In genomic region chr4:141874111-141874600, GRCm38 (mm10) we compare ENCODE assay signal across 8 mouse cellular contexts. TPM values are rescaled to one million over a fixed set of nuclear protein-coding genes. Genes with fewer than 3 reads are reported as not detected.
A peak's percentile ranks its signal among the peaks of the same experiment; 100 is the strongest.
DNase-seq lines count a peak whose midpoint lies in the region; ATAC-seq and TF ChIP-seq lines count a peak whose summit lies in the region.

No protein-coding gene starts in this region.

- ATAC-seq in heart, embryonic 15.5 days (replicated peaks; ENCODE audit: insufficient number of reproducible peaks, insufficient read depth, low FRiP score, low read depth): 0 out of 2 replicates have a peak, but pooled peaks have one; percentile 4
- ATAC-seq in heart, embryonic 16.5 days (replicated peaks; ENCODE audit: extremely low read depth, insufficient read depth, low FRiP score): peak; percentile 11; the same call in 1 of the 2 replicates
- ATAC-seq in liver, postnatal 0 days: peak; percentile 4; the same call in 1 of the 2 replicates

- DNase-seq in heart, postnatal 25 days (ENCODE audit: low spot score): no peak
- no peak for DNase-seq in ES-E14 (ENCODE audit: low read depth, low spot score)
- no peak for DNase-seq in liver, postnatal 0 days
- DNase-seq in adrenal gland, adult (ENCODE audit: inconsistent age in 2 of 2, low spot score in 1 of 2): no peak
- no peak for DNase-seq in gastrocnemius, postnatal 14 days
- DNase-seq in adrenal gland, postnatal 10 days: no peak

- WGBS in heart, embryonic 15.5 days: under 1% methylated on average over 19 of the region's 19 CpGs
- WGBS in heart, embryonic 16.5 days: under 1% methylated on average over 19 of the region's 19 CpGs
- under 1% methylated on average over 19 of the region's 19 CpGs for WGBS in liver, postnatal 0 days (ENCODE audit: insufficient replicate concordance)

- in situ Hi-C loops in ES-E14 (cut with MboI; ENCODE audit: low sequenced_read_pairs in 2 of 2, unreplicated experiment in 2 of 2): no loop called here

- TF ChIP-seq CTCF in liver, postnatal 0 days (IDR thresholded peaks at IDR 0.05; ENCODE audit: low read depth): no peak

- H3K27ac ChIP-seq in heart, embryonic 15.5 days: peak overlapping the region; percentile 71
- no peak overlapping the region for H3K27ac ChIP-seq in ES-E14 (ENCODE audit: insufficient read depth, low read depth, low read length, poor library complexity, severe bottlenecking)
- peak overlapping the region; percentile 58 for H3K27ac ChIP-seq in heart, embryonic 16.5 days (ENCODE audit: low read length)
- H3K27ac ChIP-seq in liver, postnatal 0 days (ENCODE audit: low read depth): peak overlapping the region; percentile 55; the same call in 1 of the 2 replicates

- no peaks in the 10 kb centered on the region for H3K27me3 ChIP-seq in heart, embryonic 15.5 days
- no peaks in the 10 kb centered on the region for H3K27me3 ChIP-seq in heart, embryonic 16.5 days (ENCODE audit: control insufficient read depth, insufficient read depth, low read length)
- peaks cover 16% of the 10 kb centered on the region for H3K27me3 ChIP-seq in liver, postnatal 0 days (ENCODE audit: insufficient read depth, low read length)

- H3K36me3 ChIP-seq in heart, embryonic 15.5 days: no peaks in the 10 kb centered on the region
- H3K36me3 ChIP-seq in ES-E14 (ENCODE audit: control insufficient read depth, insufficient read depth, low read length, poor library complexity, severe bottlenecking): no peaks in the 10 kb centered on the region
- peaks cover 5% of the 10 kb centered on the region; the same call in 1 of the 2 replicates for H3K36me3 ChIP-seq in heart, embryonic 16.5 days (ENCODE audit: control insufficient read depth, insufficient read depth)
- peaks cover 9% of the 10 kb centered on the region for H3K36me3 ChIP-seq in liver, postnatal 0 days (replicated peaks; ENCODE audit: insufficient read depth, low read length)

- H3K4me2 ChIP-seq in heart, embryonic 15.5 days: peak overlapping the region; percentile 98
- peak overlapping the region; percentile 100 for H3K4me2 ChIP-seq in heart, embryonic 16.5 days (ENCODE audit: low read depth, low read length)
- peak overlapping the region; percentile 92 for H3K4me2 ChIP-seq in liver, postnatal 0 days (ENCODE audit: low read depth, low read length)

- peak overlapping the region; percentile 93 for H3K9ac ChIP-seq in heart, embryonic 15.5 days
- peak overlapping the region; percentile 81 for H3K9ac ChIP-seq in ES-E14 (ENCODE audit: insufficient read depth, low read depth, low read length, poor library complexity, severe bottlenecking)
- H3K9ac ChIP-seq in heart, embryonic 16.5 days (ENCODE audit: low read length): peak overlapping the region; percentile 82
- H3K9ac ChIP-seq in liver, postnatal 0 days (replicated peaks): peak overlapping the region; percentile 80

- no peak for TF ChIP-seq EP300 in liver, postnatal 0 days (IDR thresholded peaks at IDR 0.05; ENCODE audit: low read depth)

- intact Hi-C loops in heart, postnatal 25 days (cut with DNase I): loop anchor here (5.0 kb wide), 1 partner anchor 43 kb away; no protein-coding TSS in a partner anchor
- intact Hi-C loops in gastrocnemius, postnatal 14 days (cut with DNase I; ENCODE audit: low total_unique reads): no loop called here

- H3K9me3 ChIP-seq in heart, embryonic 15.5 days (replicated peaks): no peaks in the 10 kb centered on the region
- no peaks in the 10 kb centered on the region for H3K9me3 ChIP-seq in ES-E14 (ENCODE audit: control insufficient read depth, insufficient read depth, low read depth, low read length)
- no peaks in the 10 kb centered on the region for H3K9me3 ChIP-seq in heart, embryonic 16.5 days (replicated peaks; ENCODE audit: control insufficient read depth, low read length)
- no peaks in the 10 kb centered on the region for H3K9me3 ChIP-seq in liver, postnatal 0 days (ENCODE audit: low read length)

- H3K4me3 ChIP-seq in heart, embryonic 15.5 days: peak overlapping the region; percentile 89
- H3K4me3 ChIP-seq in ES-E14 (ENCODE audit: insufficient read depth in 1 of 2, low read depth in 1 of 2, low read length in 2 of 2, poor library complexity in 1 of 2, severe bottlenecking in 1 of 2): peak overlapping the region; percentile 75 to 95
- H3K4me3 ChIP-seq in heart, embryonic 16.5 days (ENCODE audit: low read length): peak overlapping the region; percentile 80
- peak overlapping the region; percentile 77 for H3K4me3 ChIP-seq in liver, postnatal 0 days (ENCODE audit: low read depth, low read length)

- peaks cover 63% of the 10 kb centered on the region for H3K4me1 ChIP-seq in heart, embryonic 15.5 days (replicated peaks)
- peaks cover 1 to 16% of the 10 kb centered on the region in 2 experiments; a peak in 1 of 4 replicates for H3K4me1 ChIP-seq in ES-E14 (ENCODE audit: control insufficient read depth in 2 of 2, insufficient read depth in 2 of 2, low read length in 2 of 2, poor library complexity in 1 of 2)
- peaks cover 48% of the 10 kb centered on the region for H3K4me1 ChIP-seq in heart, embryonic 16.5 days (ENCODE audit: control insufficient read depth, insufficient read depth, low read length)
- peaks cover 48% of the 10 kb centered on the region for H3K4me1 ChIP-seq in liver, postnatal 0 days (ENCODE audit: insufficient read depth)

TF ChIP-seq in ES-E14, 5 proteins besides CTCF, POLR2A, EP300 and RAD21:
- TF ChIP-seq HCFC1 (IDR thresholded peaks at IDR 0.05; ENCODE audit: borderline replicate concordance, insufficient read depth, low read length): no peak
- TF ChIP-seq ZC3H11A (IDR thresholded peaks at IDR 0.05; ENCODE audit: borderline replicate concordance, low read depth, low read length): no peak
- TF ChIP-seq CHD2 (IDR thresholded peaks at IDR 0.05; ENCODE audit: low read depth, low read length): no peak
- no peak for TF ChIP-seq ZNF384 (IDR thresholded peaks at IDR 0.05; ENCODE audit: low read depth, low read length)
- TF ChIP-seq MAFK (IDR thresholded peaks at IDR 0.05; ENCODE audit: insufficient read depth, low read depth, low read length): no peak

RNA-seq across cellular contexts. Expression of gene Efhd2, which starts 0.6 kb away (rescaled TPM):
- 62.0 and 79.3 TPM in 2 replicates for polyA plus RNA-seq in heart, embryonic 15.5 days (2015; fragmentation: Nextera tagmentation; extraction: Ambion mirVana)
- total RNA-seq in heart, postnatal 25 days (2021): 10 to 100 TPM; 16.4 to 21.6 TPM
- 6.2 and 9.2 TPM in 2 replicates for total RNA-seq in ES-E14 (2012; rRNA removed)
- polyA plus RNA-seq in heart, embryonic 16.5 days (2015; fragmentation: Nextera tagmentation; extraction: Ambion mirVana): 79.2 and 80.4 TPM in 2 replicates
- 37.1 and 39.9 TPM in 2 replicates for polyA plus RNA-seq in liver, postnatal 0 days (2015; fragmentation: Nextera tagmentation; extraction: Ambion mirVana)
- 10 to 100 TPM; 13.8 to 17.6 TPM for total RNA-seq in gastrocnemius, postnatal 14 days (2021)
- 10 to 100 TPM; 28.9 to 29.1 TPM for total RNA-seq in adrenal gland, postnatal 10 days (2021)

RNA-seq across cellular contexts. Expression of gene Ctrc, which starts 28.0 kb away (rescaled TPM):
- polyA plus RNA-seq in heart, embryonic 15.5 days (2015; fragmentation: Nextera tagmentation; extraction: Ambion mirVana): not detected in 2 replicates
- not detected for total RNA-seq in heart, postnatal 25 days (2021)
- total RNA-seq in ES-E14 (2012; rRNA removed): not detected in 2 replicates
- not detected in 2 replicates for polyA plus RNA-seq in heart, embryonic 16.5 days (2015; fragmentation: Nextera tagmentation; extraction: Ambion mirVana)
- polyA plus RNA-seq in liver, postnatal 0 days (2015; fragmentation: Nextera tagmentation; extraction: Ambion mirVana): not detected in 2 replicates
- not detected for total RNA-seq in gastrocnemius, postnatal 14 days (2021)
- total RNA-seq in adrenal gland, postnatal 10 days (2021): not detected

RNA-seq across cellular contexts. Expression of gene Cela2a, which starts 48.2 kb away (rescaled TPM):
- 0.35 TPM in 1 of 2 replicates, not detected in the other for polyA plus RNA-seq in heart, embryonic 15.5 days (2015; fragmentation: Nextera tagmentation; extraction: Ambion mirVana)
- not detected for total RNA-seq in heart, postnatal 25 days (2021)
- 7.3 and 8.2 TPM in 2 replicates for total RNA-seq in ES-E14 (2012; rRNA removed)
- 0.63 TPM in 1 of 2 replicates, not detected in the other for polyA plus RNA-seq in heart, embryonic 16.5 days (2015; fragmentation: Nextera tagmentation; extraction: Ambion mirVana)
- polyA plus RNA-seq in liver, postnatal 0 days (2015; fragmentation: Nextera tagmentation; extraction: Ambion mirVana): 0.61 and 28.3 TPM in 2 replicates
- not detected for total RNA-seq in gastrocnemius, postnatal 14 days (2021)
- not detected for total RNA-seq in adrenal gland, postnatal 10 days (2021)
